Mouse (Mus musculus) heart, postnatal 14 days (tissue): ENCODE measurements around the gene Adal. TPM values are rescaled to one million over a fixed set of nuclear protein-coding genes. Genes with fewer than 3 reads are reported as not detected.
"Not testable (repeated sequence)": the region's sequence is repeated elsewhere in the genome, so short reads cannot be mapped to it uniquely, and the experiment has no call there.

ENCODE experiments used
- DNase-seq, 2 experiments: peaks; one replicate each; pipeline ENCODE4 v3.0.0; 2021 to 2022
- intact Hi-C: fragments of 180-260 bp; cut with DNase I; formaldehyde crosslinking; loops from one replicate; pipeline ENCODE4 v1.15.1; 2025
- long read RNA-seq, 2 experiments: library from polyadenylated mRNA; stranded (forward); transcript quantifications; one replicate each; pipeline ENCODE4 v2.0.0; 2021
- total RNA-seq, 2 experiments: library from RNA; stranded (reverse); gene quantifications; 2 replicates each; pipeline ENCODE4 v1.2.3; 2021

Gene Adal
- 10 to 100 TPM; 10.5 to 11.7 TPM for total RNA-seq
- long read RNA-seq, experiment 1, partial matches to known transcripts = 0 of 9 reads
- long read RNA-seq, experiment 1, other reads (novel, unspliced or antisense) = 9 of 9 reads
- long read RNA-seq, experiment 2, partial matches to known transcripts = 0 of 9 reads
- long read RNA-seq, experiment 2, other reads (novel, unspliced or antisense) = 7 of 9 reads

GRCm38 (mm10) chr2:121140018-121140882 lies at the start of gene Adal, which contains the start of gene Lcmt2:
Gene Adal, plus strand, starts transcription at chr2:121140428.
Gene Lcmt2, minus strand, starts transcription at chr2:121140653.
- peak; percentile 94 to 95 for DNase-seq
- intact Hi-C loops = no loop called here

- intact Hi-C loops = loop anchor here (2.0 kb wide), 1 partner anchor 61 kb away; no protein-coding TSS in a partner anchor
- peak; percentile 57 to 69 for DNase-seq
Measured at GRCm38 (mm10) chr2:121102051-121102450, 38.2 kb upstream of the Adal start.

DNA sequence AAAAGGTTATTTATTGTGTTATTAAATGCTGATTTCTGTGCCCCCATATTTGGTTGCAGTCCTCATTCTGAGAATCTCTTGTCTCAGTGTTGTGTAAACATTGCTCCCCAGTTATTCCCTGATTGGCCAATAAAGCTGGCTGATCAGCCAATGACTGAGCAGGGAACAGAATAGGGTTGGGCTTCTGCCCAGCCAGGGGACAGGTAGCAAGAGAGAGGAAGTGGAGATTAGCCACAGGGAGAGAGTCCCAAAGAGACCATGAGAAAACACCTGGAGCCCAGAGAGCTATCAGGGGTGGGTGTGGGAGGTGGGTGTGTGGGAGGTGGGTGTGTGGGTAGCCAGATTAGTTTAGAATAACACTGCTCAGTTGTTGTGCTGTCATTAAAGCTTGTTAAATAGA lies 34.3 kb upstream of the Adal start:
- intact Hi-C loops = no loop called here
- DNase-seq = no peak

DNA sequence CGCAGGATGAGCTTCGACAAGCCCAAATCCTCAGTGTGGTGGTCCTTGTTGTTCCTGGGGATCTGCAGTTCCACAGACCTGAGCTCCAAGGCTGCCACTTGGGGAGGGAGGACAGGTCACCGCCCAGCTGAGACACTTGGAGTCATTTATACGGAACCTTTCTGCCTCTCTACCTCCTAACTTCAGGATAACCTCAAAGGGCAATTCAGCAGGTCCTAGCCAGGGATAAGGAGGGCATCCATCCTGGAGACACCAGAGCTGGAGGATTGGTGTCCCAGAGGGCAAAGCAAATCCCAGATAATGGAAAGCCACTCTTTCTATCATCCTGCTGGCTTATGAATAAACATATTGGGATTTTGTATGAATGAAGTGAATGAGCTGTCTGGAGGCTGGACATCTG lies 30.5 kb upstream of the Adal start, which contains the start of gene Tgm7:
Tgm7 (minus strand) TSS at position 101 of the 400 bp plus-strand sequence.
- DNase-seq = no peak
- intact Hi-C loops = no loop called here

DNA sequence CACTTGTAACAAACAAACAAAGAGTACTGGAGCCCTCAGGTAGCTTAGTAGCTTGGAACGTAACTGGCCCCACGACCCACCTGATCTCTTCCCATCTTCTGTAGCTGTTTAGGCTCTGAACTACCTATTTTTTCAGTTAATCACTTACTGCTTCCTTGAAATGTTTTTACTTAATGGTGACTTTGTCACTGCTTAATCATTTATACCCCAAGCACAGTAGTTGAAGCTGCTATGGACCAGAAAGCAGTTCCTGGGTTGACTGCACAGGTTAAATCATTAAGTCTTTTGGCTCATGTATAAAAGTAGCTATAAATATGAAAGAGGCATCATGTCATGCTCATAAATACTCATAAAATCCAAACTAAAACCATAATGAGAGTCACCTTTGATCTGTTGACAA lies 24.8 kb upstream of the Adal start:
- intact Hi-C loops = no loop called here
- no peak for DNase-seq

DNA sequence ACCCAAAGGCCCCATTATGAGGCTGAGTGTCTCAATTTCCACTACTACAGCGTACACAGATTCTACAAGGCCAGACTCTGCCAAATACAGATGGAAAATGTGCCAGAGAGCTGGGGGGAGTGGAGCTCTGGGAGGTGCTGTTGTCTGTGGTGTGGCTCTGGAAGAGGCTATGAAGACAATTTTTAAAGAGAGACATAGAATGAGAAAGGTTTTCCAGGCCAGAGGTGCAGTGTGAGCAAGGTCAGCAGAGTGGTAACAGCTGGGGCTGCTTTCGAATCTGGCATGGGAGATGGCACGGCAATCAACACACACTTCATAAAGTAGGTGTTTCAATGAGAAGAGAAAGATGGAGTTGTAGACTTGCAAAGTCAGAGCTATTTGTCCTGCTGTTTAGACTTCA lies 21.0 kb upstream of the Adal start:
- no peak for DNase-seq
- intact Hi-C loops = no loop called here

DNA sequence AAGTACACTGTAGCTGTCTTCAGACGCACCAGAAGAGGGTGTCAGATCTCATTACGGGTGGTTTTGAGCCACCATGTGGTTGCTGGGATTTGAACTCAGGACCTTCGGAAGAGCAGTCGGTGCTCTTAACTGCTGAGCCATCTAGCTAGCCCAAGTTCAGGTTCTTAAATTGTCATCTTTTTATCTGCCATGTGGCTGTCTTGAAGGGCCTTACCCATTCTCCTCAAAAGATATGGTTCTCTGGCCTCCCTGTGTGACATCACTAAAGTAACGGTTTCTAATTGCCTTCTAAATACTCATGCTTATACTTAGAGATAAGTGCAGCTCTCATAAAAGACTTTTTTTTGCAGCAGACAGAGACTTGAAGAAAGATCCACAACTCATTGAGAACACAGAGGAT lies 13.9 kb upstream of the Adal start:
- DNase-seq, intact Hi-C loops: not testable (repeated sequence)

GRCm38 (mm10) chr2:121127536-121127935 lies 12.7 kb upstream of the Adal start:
- DNase-seq = no peak
- intact Hi-C loops = no loop called here

DNA sequence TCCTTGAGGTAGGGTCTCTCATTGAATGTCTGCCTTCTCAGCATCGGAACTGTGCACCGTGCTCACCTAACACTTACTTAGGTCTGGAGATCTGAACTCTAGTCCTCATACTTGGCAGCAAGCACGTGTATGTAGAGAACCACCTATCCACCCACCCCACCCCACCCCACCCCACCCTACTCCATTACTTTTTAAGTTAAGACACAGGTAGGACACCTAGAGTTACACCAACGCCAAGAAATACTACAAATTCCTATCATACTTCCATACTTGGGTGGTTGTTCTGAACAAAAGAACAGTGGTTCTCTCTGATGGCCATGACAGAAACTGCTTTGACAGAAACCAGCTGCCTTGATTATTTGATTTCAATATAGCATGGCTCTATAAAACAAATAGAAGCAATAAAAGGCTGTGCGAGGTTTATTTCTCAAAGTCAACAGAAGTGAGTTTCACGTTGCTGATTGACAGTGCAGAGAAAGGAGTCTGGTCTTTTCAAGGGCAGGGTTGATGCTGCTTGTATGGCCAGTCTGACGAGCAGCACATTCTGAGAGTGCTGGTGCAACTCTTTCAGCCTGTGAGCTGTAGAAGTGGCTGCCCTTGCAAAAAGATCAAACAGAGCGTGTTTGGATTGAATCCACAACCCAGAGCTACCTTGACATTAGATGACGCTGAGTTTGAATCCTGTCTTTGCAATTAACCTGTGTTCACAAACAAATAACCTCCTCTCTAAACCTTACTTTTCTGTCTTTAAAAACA lies 11.2 kb upstream of the Adal start:
- intact Hi-C loops = no loop called here
- DNase-seq = no peak

- no peak for DNase-seq
- intact Hi-C loops = no loop called here
Measured at GRCm38 (mm10) chr2:121132822-121133221, 7.4 kb upstream of the Adal start.

DNA sequence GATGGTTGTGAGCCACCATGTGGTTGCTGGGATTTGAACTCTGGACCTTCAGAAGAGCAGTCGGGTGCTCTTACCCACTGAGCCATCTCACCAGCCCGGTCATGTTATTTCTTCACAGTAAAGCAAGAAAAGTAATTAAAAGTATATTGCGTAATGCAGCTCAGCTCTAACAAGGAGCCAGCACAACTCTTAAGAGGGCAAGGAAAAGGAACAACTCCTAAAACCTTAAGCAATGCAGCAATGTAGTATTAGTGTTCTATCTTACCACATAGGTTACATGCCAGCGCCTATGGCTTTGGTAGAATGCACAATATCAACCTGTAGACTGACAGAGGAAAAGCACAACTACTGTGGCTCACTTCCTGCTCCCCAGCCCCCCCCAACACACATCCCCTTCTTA lies 2.9 kb upstream of the Adal start:
- DNase-seq = no peak
- intact Hi-C loops = no loop called here

DNA sequence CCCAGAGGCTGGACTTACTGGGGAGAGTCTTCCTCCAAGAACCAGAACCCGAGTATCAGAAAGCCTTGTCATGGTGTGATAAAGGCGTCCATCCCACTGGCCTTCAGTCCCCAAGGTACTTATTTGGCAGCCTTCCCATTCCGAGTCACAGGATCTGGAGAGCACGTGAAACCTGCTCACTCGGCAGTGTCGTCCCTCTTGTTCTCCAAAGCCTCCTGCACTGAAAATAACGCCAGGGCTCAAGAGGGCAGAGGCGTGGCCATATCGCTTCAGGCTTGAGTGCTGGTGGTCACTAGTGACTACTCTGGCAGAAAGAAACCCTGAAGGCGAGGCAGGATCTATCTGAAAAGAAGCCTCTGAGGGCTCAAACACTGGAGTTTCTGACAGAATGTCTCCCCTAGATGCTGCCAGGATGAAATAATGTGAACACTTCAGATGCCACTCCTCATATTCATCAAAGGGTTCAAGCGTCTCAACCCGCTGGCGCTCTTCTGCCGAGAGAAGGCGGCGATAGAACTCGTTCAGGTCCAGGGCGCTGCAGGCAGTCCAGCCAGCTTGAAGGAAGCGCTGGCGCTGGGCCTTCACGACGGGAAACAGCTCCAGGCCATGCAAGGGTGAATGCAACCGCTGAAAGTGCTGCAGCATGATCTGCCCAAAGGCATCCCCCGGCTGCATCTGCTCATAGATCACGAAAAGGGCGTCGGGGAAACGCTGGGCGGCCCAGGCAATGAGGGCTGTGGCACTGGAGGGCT lies 786 bp upstream of the Adal start:
- intact Hi-C loops = no loop called here

GRCm38 (mm10) chr2:121141216-121142035 lies 1.2 kb downstream of the Adal start:
- intact Hi-C loops = no loop called here
- no peak for DNase-seq

More for the DNA sequence above, 786 bp upstream of the Adal start:
- peak; percentile 42 to 67 for DNase-seq

DNA sequence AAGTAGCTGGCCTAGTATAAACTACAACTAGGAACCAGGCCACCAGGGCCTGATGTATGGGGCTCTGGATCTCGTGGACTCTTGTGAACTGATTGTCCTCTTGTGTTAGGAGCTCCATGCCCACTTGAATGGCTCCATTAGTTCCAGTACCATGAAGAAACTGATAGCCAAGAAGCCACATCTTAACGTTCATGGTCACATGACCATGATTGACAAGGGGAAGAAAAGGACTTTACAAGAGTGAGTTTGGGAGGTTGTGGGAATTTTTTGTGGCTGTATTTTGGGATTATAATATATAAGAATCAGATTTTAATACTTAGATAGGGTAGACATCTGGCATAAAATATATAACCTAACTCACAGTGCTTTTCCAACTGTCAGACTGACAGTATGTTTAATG lies 2.2 kb downstream of the Adal start:
- no peak for DNase-seq
- intact Hi-C loops = no loop called here

GRCm38 (mm10) chr2:121149679-121150078 lies 9.5 kb downstream of the Adal start:
- intact Hi-C loops = no loop called here
- DNase-seq = no peak

DNA sequence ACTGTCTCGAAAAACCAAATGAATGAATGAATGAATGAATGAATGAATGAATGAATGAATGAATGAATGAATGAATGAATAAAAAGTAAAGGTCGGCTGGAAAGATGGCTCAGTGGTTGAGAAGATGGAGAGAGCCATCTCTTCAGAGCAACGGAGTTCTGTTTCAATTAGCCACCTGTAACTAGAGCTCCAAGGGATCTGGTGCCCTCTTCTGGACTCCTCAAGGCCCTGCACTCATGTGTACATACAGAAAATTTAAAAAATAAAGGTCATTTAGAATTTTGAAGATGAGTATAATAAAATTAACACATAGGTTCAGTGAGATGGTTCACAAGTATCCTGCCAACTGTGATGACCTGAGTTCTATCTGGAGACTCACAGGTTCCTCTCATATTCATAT lies 12.9 kb downstream of the Adal start:
- no peak for DNase-seq
- intact Hi-C loops = no loop called here

DNA sequence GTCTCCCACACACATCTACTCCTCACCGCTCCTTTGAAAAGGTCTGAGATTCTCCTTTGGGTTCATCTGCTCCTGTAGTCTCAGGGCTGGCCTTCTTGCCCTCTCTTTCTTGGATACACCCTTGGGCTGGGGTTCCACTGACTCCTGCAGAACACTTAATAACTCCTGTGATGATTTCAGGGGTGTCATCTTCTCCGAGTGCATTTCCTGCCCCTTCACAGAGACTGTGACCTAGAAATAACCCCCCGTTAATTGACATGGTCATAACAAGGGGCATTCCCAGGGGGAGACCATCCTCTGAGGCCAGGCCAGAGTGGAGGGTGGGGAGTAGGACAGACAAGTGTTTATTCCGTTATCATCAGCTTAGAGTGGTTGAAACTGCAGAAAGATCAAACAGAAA lies 28.9 kb downstream of the Adal start:
- intact Hi-C loops = no loop called here
- DNase-seq = no peak

DNA sequence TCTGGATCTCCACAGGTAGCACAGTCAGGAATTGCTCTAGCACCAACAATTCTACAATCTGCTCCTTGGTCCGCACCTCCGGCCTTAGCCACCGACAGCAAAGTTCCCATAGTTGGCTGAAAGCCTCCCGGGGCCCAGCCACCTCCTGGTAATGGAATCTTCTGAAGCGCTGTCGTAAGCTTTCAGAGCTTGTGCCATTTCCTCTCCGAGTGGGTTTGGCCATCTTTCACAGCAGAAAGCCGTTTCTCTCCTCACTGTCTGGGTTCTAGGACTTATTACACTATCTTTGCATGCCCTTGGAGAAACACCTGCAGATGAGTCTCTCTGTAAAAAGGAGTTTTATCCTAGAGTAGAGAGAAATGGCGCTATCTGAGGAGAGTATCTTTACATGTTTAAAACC lies 29.7 kb downstream of the Adal start:
- intact Hi-C loops = no loop called here
- DNase-seq = peak; percentile 33 to 40

DNA sequence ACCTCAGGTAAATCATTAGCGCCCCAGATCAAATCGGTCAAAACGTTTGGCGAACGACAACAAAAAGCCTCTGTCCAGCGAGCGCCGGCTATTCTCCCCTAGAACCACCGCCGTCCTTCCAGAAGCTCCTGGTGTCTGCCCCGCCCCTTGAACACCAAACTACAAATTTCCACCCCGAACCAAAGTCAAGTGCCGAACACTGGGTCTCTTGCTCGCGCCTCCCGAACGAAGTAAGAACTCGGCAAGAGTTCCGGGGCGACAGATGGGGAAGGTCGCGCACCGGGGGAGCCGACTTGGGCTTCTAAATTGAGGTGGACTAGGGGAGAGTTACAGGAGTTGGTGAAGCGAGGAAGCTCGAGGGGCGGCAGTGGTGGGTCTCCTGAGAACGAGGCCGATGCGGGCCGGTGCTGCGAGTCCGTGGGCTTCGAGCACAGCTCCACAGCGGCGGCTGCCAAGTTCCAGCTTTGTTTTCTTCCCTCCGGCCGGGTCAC lies 30.3 kb downstream of the Adal start, which contains the start of gene Tubgcp4:
Tubgcp4 (plus strand) TSS at position 174 of the 491 bp plus-strand sequence.
- no peak for DNase-seq
- intact Hi-C loops = no loop called here
